Mouse (Mus musculus): Measurements from ENCODE around the gene Efcab11. TPM values are rescaled to one million over a fixed set of nuclear protein-coding genes. Genes with fewer than 3 reads are reported as not detected.

Efcab11 gene
- not detected for polyA plus RNA-seq (2015; fragmentation: Illumina TruSeq; extraction: RNeasy Lipid Tissue Mini Kit (QIAGEN cat#74804); ENCODE audit: insufficient read depth, low read depth, low replicate concordance)

DNA sequence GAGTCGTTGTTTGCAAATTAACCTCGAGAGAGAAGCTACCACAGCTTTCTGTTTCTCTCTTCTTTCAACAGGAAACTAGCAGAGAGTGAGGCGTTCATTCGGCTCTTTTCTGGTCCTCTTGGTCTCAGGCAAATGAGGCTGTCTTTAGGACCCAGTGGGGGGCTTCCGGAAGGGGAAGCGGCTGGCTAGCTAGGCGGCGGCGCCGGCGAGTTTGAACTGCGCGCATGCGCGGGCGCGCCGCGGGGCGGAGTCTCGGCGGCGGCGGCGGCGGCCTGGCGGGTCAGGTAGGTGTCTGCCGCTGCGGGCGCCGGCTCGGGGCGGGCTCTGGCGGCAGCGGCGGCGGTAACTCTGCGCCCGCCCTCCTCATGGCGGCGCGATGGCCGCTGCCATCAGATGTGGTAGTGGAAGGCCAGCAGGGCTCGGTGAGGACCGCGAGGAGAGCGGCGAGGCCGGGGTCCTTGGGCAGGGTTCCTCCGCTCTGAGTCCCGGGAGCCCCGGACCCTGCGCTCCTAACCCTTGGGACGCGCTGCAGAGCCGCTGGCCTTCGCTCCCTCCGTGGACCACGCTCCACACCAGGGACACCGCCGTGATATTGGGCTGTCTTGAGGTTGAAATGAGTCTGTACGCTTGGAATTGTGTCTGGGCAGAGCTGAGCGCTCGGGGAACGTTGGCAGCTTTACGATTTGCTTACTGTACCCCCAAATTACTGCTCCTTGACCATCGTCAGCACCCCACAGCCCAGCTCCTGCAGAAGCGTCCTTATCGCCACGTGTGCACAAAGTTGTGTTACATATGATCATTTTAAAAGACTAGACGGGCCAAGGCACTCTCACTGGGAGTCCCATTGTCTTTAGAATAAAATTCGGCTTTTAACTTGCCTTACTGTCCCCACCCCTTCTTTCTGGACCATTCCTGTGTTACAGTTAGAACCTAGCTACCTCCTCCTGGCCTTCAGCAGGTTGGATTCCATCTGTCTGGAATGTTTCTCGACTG is at the start of gene Efcab11, which contains the start of gene Tdp1:
Efcab11 (minus strand) TSS at position 171 of the 993 bp plus-strand sequence.
Tdp1 (plus strand) TSS at position 249 of the 993 bp plus-strand sequence.

Other genes with a start within 250 kb of the Efcab11 start
- gene Tdp1, start 78 bp upstream of the Efcab11 start, polyA plus RNA-seq (2015; fragmentation: Illumina TruSeq; extraction: RNeasy Lipid Tissue Mini Kit (QIAGEN cat#74804); ENCODE audit: insufficient read depth, low read depth, low replicate concordance): 4.9 TPM
- gene Kcnk13, start 80.1 kb upstream of the Efcab11 start, polyA plus RNA-seq (2015; fragmentation: Illumina TruSeq; extraction: RNeasy Lipid Tissue Mini Kit (QIAGEN cat#74804); ENCODE audit: insufficient read depth, low read depth, low replicate concordance): not detected
- 41.7 TPM for gene Psmc1, start 225.7 kb upstream of the Efcab11 start, polyA plus RNA-seq (2015; fragmentation: Illumina TruSeq; extraction: RNeasy Lipid Tissue Mini Kit (QIAGEN cat#74804); ENCODE audit: insufficient read depth, low read depth, low replicate concordance)